Mouse (Mus musculus): ENCODE measurements around the gene Trappc13.
"Not testable (repeated sequence)": the region's sequence is repeated elsewhere in the genome, so short reads cannot be mapped to it uniquely, and the experiment has no call there.

Gene Trappc13

GRCm38 (mm10) chr13:104177796-104178649 lies at the start of gene Trappc13:
TSS of gene Trappc13 (minus strand) at chr13:104178469.
- no peak for DNase-seq (ENCODE audit: low spot score in 2 of 2)

- DNase-seq (ENCODE audit: low spot score in 2 of 2), result no peak
Measured at GRCm38 (mm10) chr13:104227478-104227877, 49.2 kb upstream of the Trappc13 start.

GRCm38 (mm10) chr13:104204313-104204712 lies 26.0 kb upstream of the Trappc13 start:
- DNase-seq (ENCODE audit: low spot score in 2 of 2), result no peak

- not testable (repeated sequence) for DNase-seq (ENCODE audit: low spot score in 2 of 2)
Measured at GRCm38 (mm10) chr13:104195891-104196290, 17.6 kb upstream of the Trappc13 start.

- DNase-seq (ENCODE audit: low spot score in 2 of 2), result no peak
Measured at GRCm38 (mm10) chr13:104187357-104187756, 9.1 kb upstream of the Trappc13 start.

GRCm38 (mm10) chr13:104179176-104179888 lies 1.1 kb upstream of the Trappc13 start:
- no peak for DNase-seq (ENCODE audit: low spot score in 2 of 2)

GRCm38 (mm10) chr13:104178650-104179121 lies 417 bp upstream of the Trappc13 start, which contains the start of gene Trim23:
TSS of gene Trim23 (plus strand) at chr13:104178797.
- DNase-seq (ENCODE audit: low spot score in 2 of 2), result peak; percentile 97

GRCm38 (mm10) chr13:104176874-104177273 lies 1.4 kb downstream of the Trappc13 start:
- no peak for DNase-seq (ENCODE audit: low spot score in 2 of 2)

- no peak for DNase-seq (ENCODE audit: low spot score in 2 of 2)
Measured at GRCm38 (mm10) chr13:104172498-104172897, 5.8 kb downstream of the Trappc13 start.

- DNase-seq (ENCODE audit: low spot score in 2 of 2), result no peak
Measured at GRCm38 (mm10) chr13:104171711-104172110, 6.6 kb downstream of the Trappc13 start.

- no peak for DNase-seq (ENCODE audit: low spot score in 2 of 2)
Measured at GRCm38 (mm10) chr13:104155686-104156085, 22.6 kb downstream of the Trappc13 start.

GRCm38 (mm10) chr13:104155106-104155505 lies 23.2 kb downstream of the Trappc13 start:
- no peak for DNase-seq (ENCODE audit: low spot score in 2 of 2)

GRCm38 (mm10) chr13:104154180-104154579 lies 24.1 kb downstream of the Trappc13 start:
- no peak for DNase-seq (ENCODE audit: low spot score in 2 of 2)

- no peak for DNase-seq (ENCODE audit: low spot score in 2 of 2)
Measured at GRCm38 (mm10) chr13:104145646-104146045, 32.6 kb downstream of the Trappc13 start.

- DNase-seq (ENCODE audit: low spot score in 2 of 2), result no peak
Measured at GRCm38 (mm10) chr13:104144871-104145270, 33.4 kb downstream of the Trappc13 start.

GRCm38 (mm10) chr13:104139369-104140209 lies 38.7 kb downstream of the Trappc13 start:
- DNase-seq (ENCODE audit: low spot score in 2 of 2), result peak; percentile 73 to 90

GRCm38 (mm10) chr13:104134510-104135085 lies 43.7 kb downstream of the Trappc13 start:
- DNase-seq (ENCODE audit: low spot score in 2 of 2), result no peak

- no peak for DNase-seq (ENCODE audit: low spot score in 2 of 2)
Measured at GRCm38 (mm10) chr13:104132561-104132960, 45.7 kb downstream of the Trappc13 start.

GRCm38 (mm10) chr13:104123662-104124381 lies 54.4 kb downstream of the Trappc13 start:
- no peak for DNase-seq (ENCODE audit: low spot score in 2 of 2)

- no peak for DNase-seq (ENCODE audit: low spot score in 2 of 2)
Measured at GRCm38 (mm10) chr13:104122078-104122840, 56.0 kb downstream of the Trappc13 start.

Data from frontal cortex, postnatal 36 days (tissue).